Mouse (Mus musculus) cortical plate, adult 2 months (tissue): ENCODE data around the gene Hoxa9. TPM values are rescaled to one million over a fixed set of nuclear protein-coding genes. Genes with fewer than 3 reads are reported as not detected.

Experiments
- H3K27ac ChIP-seq: fragments of 200-500 bp; 2 replicates; pipeline ENCODE4 v1.5.1; 2012; ENCODE audit warnings: low read length, control low read depth, inconsistent platforms; ENCODE audit not compliant: insufficient read depth
- H3K4me1 ChIP-seq: fragments of 200-500 bp; 2 replicates; pipeline ENCODE4 v1.6.1; 2011; ENCODE audit warnings: low read length; ENCODE audit not compliant: control insufficient read depth, insufficient read depth
- H3K4me3 ChIP-seq: fragments of 200-500 bp; 2 replicates; pipeline ENCODE4 v1.5.1; 2011; ENCODE audit warnings: mild to moderate bottlenecking, low read length, control low read depth; ENCODE audit not compliant: insufficient read depth
- CTCF ChIP-seq: fragments of 200-500 bp; IDR thresholded peaks from 2 replicates; pipeline ENCODE4 v1.5.1; 2011; ENCODE audit warnings: mild to moderate bottlenecking, control low read depth, low read length; ENCODE audit not compliant: insufficient read depth; ENCODE audit errors: extremely low read depth
- POLR2A ChIP-seq: fragments of 200-500 bp; IDR thresholded peaks from 2 replicates; pipeline ENCODE4 v1.6.1; 2011; ENCODE audit warnings: mild to moderate bottlenecking, low read length, control low read depth; ENCODE audit not compliant: insufficient read depth; ENCODE audit errors: extremely low read depth
- polyA plus RNA-seq: library from polyadenylated mRNA; depleted of rRNA; stranded (reverse); fragments of >200 nt; gene quantifications from 2 replicates; pipeline ENCODE4 v1.2.3, GENCODE M21; 2012

The Hoxa9 gene
- polyA plus RNA-seq, 1 experiment = not detected

DNA sequence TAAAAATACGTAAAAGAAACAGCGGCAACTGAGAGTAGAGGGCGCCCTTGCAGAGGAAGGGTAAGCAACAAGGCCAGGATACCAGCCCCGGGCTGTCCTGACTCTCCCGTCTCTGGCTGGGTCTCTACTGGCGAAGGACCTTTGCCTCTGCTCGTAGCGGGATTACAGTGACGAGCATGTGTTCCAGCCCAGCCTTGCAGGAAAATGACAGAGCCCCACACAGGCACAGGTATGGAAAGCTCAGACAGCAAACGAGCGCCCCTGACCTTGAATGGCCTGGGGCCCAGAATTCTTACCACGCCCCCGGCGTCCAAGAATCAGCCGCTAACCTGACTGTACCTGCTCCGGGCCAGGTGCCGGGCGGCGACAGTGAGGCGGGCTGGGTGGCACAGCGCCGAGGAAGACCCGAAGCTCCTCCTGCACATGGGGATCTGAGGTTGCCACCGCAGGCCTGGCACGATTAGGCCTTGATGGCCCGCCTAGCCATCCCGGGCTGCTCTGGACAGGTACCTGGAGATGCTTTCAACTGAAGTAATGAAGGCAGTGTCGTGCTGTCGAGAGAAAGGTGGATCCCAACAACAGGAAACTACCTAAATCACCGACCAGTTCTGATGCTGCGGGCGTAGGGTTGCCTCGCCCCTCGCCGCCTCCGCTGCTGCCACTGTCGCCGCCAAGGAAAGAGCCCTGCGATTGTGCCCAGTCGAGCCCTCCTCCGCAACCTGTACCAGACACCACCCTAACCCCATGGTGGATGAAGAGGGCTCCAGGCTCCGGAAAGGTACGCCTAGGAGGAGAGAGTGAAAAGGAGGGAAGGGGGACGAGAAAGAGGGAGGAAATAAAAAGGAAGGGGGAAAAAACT is 1.1 kb downstream of the Hoxa9 start:
- TF ChIP-seq CTCF = no peak
- TF ChIP-seq POLR2A = no peak
- Histone ChIP-seq H3K27ac (no peak overlapping the region), H3K4me1 (no peaks in the 10 kb centered on the region), H3K4me3 (no peak overlapping the region)

DNA sequence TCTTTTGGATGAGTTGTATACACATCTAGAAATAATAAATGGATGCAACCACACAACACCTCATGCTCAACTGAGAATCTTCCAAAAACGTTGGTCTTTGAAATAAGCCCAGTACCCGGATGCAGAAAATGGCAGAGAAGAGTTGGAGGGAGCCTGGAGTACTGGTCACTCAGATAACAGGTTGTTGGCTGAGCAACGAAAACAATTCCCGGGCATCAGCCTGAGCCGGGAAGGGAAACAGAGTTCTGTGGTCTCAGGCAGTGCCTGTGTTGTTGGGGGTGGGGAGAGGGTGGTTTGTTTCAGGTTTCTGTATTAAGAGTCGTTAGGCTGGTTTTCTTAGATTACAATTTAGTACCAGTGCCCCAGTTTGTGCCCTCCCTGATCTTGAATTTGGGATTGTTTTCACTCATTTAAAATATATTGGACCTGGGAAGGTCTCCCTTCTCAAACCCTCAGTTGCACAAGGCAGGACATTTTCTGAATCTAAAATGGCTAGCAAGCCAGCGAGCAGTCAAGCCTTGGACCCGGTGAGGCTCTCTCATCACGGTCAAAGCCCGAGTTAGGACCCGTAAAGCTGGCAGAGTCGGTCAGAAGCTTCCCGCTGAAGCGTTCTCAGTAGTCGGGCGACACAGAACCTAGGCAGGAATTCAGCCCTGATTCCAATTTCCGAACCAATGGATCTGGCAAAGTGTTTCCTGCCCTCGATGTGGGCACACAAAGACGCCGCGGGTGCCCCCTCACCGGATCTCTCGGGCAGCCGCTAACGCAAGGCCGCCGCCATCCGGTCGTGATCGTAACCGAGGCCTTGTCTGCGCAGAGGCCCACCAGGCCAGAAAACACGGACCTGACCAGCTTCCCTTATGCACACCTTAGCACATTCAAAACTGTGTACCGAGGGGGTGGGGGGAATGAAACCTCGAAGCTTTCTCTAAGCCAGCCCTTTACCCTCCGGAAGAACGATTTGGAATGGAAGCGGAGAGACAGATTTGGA is 2.1 kb downstream of the Hoxa9 start:
- no peaks in the 10 kb centered on the region for H3K4me1 ChIP-seq
- H3K27ac ChIP-seq = no peak overlapping the region
- TF ChIP-seq CTCF (no peak), POLR2A (no peak)
- no peak overlapping the region for H3K4me3 ChIP-seq

DNA sequence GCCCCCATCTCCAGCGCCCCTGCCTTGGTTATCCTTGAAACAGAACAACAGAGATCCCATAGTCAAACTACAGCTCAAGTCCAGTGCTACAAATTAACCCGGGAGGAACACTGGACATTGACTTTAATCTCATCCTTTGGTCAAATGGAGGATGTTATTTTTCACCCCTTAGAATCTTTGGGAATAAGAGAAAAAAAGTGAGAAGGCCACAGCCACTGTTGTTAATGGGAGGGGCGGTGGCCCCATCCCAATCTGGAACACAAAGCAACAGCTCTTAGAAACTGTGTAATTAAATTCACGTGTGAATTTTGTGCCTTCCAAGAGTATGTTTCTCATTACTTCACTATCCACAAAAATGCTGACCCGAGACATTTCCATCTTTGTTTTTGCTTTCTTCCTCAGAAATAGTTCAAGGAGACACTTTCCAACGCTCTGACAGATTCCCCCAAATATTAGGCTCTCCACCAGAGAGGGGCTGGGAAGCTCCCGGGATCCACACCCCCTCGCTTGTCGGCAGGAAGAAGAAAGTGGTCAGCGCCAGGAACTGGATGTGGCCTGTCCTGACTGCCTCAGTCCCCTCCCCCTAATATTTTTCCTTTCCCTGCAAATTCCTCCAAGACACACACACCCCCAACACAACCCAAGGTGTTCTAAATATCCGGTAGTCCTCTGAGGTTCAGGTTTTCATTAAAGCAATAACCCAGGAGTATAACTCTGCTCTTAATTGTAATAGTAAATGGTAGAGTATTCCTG is 3.2 kb downstream of the Hoxa9 start:
- TF ChIP-seq CTCF (no peak), POLR2A (no peak)
- Histone ChIP-seq H3K27ac (no peak overlapping the region), H3K4me3 (no peak overlapping the region), H3K4me1 (no peaks in the 10 kb centered on the region)

DNA sequence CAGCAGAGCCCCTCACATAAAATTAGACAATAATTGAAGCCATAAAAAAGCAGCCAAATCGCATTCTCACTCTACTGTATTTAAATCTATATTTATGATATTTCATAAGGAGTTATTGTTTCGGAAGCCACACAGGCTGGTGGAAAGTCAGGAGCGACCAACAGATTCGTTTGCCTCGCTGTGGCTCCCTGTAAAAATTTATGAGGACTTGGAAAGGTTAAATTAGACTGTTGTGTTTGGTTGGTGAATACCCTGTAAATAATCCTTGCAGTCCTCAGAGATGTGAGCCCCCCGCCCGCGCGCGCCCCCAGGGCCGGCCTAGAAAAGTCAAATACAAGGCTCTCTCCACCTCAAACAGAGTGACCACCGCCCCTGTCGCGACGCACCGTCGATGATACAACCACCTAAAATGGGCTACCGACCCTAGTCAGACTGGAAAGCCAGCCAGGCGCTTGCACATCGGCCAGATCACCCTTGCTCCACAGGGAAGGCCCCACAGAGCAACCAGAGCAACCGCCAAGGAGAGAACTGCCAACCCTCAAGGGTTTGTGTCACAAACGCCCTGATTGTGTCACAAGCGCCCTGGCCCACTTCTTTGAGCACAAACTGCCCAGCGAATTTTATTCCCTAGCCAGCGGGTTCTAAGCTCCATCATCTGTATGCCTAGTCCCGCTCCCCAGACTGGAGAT is 4.2 kb downstream of the Hoxa9 start:
- Histone ChIP-seq H3K4me3 (no peak overlapping the region), H3K4me1 (no peaks in the 10 kb centered on the region)
- TF ChIP-seq POLR2A = no peak
- TF ChIP-seq CTCF = no peak

DNA sequence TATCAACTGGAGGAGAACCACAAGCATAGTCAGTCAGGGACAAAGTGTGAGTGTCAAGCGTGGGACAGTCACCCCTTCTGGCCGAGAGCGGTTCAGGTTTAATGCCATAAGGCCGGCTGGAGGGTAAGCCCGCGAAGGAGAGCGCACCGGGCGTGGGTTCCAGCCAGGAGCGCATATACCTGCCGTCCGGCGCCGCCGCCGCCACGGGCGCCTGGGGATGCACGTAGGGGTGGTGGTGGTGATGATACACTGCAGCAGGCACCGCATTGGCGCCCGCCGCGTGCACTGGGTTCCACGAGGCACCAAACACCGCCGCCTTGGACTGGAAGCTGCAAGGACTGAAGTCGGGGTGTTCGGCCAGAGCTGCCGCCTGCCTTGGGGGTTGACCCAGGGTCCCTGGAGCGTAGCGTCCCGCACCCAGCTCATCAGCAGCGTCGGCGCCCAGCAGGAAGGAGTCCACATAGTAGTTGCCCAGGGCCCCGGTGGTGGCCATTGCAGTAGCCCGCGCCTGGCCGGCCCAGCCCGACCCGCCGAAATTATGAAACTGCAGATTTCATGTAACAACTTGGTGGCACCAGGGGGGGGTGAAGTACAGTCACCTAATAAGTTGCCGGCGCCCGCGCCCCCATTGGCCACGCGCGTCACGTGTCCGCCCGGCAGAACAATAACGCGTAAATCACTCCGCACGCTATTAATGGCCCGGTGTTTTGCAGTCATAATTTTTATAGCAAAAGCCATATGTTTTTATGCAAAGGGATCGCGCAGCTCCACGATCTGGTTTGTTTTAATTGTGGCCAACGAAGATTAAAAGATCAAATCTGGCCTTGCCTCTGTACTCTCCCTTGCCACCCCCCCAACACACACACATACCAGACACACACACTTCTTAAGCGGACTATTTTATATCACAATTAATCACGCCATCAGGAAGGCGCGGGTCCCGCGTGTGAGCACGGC is 5.0 kb downstream of the Hoxa9 start:
- Histone ChIP-seq H3K4me1 (no peaks in the 10 kb centered on the region), H3K27ac (no peak overlapping the region), H3K4me3 (no peak overlapping the region)
- TF ChIP-seq POLR2A (no peak), CTCF (no peak)

More for the DNA sequence above, 4.2 kb downstream of the Hoxa9 start:
- H3K27ac ChIP-seq = no peak overlapping the region

DNA sequence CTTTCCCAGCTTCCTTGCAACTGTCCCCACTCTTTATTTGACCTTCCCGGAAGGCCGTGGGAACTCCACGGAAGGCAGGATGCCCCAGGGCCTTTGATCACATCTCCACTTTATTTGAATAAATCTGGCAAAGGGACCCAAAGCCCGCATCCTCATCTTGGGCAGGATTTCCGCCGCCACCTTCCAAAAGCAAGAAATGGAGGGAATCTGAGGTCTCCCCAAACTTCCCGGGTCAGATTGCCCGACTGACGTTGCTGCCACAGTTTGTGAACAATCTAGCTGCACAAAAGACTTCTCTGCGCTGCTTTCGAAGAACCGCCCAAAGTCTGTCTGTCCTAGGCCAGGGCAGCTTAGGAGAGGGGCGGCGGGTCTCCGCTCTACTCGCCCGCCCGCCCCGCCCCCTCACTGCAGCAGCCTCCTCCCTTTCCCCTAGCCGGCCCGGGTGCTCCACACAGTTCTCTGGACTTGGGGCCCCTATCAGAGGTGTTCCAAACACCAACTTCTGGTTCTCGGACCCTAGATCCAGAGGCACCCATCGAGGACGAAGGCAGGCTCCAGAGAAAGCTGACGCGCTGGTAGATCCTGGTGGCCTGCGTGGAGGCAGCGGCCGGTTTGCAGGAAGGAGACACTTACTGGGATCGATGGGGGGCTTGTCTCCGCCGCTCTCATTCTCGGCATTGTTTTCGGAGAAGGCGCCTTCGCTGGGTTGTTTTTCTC is 5.8 kb downstream of the Hoxa9 start:
- Histone ChIP-seq H3K4me1 (no peaks in the 10 kb centered on the region), H3K4me3 (no peak overlapping the region), H3K27ac (no peak overlapping the region)
- TF ChIP-seq POLR2A = no peak
- no peak for TF ChIP-seq CTCF

DNA sequence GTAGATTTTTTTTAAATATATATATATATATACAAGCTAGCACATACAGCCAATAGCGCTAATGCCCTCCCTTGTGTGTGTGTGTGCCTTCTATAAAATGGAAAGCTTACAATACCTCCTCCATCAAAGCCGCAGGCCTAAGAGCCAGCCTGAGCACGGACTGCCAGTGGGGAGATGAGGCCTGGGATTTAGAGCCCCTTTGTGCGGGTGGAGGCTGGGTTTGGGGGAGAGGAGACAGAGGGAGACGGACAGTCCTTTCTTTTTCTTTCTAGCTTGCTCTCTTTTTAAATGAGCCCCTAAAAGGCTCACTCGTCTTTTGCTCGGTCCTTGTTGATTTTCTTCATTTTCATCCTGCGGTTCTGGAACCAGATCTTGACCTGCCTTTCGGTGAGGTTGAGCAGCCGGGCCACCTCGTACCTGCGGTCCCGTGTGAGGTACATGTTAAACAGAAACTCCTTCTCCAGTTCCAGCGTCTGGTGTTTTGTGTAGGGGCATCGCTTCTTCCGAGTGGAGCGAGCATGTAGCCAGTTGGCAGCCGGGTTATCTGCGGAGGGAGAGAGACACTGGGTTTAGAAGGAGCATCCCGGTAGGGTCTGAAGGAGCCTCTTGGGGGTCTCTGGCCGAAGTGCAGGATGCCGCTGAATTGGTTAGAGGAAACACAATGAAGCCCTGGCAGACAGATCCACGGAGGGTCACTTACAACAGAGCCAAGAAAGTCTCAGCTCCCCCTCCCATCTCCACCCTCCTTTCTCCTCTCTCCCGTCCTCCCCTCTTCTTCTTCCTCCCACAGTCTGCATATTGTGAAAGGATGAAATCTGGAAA is 6.7 kb downstream of the Hoxa9 start:
- Histone ChIP-seq H3K27ac (no peak overlapping the region), H3K4me1 (no peaks in the 10 kb centered on the region), H3K4me3 (no peak overlapping the region)
- TF ChIP-seq CTCF = no peak
